Mouse (Mus musculus): ENCODE measurements around the gene Olfr247.
"Not testable (repeated sequence)": the region's sequence is repeated elsewhere in the genome, so short reads cannot be mapped to it uniquely, and the experiment has no call there.

Gene Olfr247

DNA sequence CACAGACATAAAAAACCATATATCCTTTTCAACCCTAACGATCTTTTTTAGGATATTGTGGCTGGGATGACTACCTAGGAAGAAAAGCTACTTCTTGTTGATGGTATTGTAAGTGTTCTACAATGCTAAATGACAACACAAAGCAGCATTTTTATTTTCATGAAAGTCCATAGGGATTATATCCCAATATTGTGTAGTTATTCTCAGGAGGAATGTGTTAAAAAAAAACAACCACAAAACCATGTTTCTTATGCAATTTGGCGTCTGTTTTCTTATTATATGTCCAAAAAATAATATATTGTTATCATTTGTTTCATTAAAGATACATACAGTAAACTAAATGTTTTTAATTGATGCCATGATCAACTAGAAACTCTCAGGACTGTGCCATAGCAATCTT lies at the start of gene Olfr247:
Gene Olfr247, minus strand, starts transcription at position 101 of the 400 bp plus-strand sequence.
- DNase-seq (ENCODE audit: low spot score), result not testable (repeated sequence)

DNA sequence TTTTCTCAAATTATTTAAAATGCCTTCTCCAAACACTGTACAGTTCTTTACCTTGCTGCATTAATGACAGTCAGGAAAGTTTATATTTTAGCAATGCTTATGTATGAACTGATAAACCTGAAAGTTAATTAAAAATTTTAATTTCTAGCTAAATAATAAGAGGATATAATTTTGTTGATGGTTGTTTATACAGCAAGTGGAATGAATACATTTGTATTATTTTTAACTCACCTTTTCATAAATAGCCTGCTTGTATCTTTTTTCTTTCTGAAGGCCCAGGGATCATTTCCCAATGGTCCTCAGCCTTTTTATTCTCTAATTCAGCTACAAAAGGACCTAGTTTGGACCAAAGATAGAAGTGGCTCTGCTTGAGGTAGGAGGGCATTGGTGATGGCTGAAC lies 36.4 kb upstream of the Olfr247 start, which contains the start of gene Olfr820:
Gene Olfr820, plus strand, starts transcription at position 301 of the 400 bp plus-strand sequence.
- DNase-seq (ENCODE audit: low spot score), result no peak

- not testable (repeated sequence) for DNase-seq (ENCODE audit: low spot score)
Observed at GRCm38 (mm10) chr10:130005366-130005765, 29.4 kb upstream of the Olfr247 start.

DNA sequence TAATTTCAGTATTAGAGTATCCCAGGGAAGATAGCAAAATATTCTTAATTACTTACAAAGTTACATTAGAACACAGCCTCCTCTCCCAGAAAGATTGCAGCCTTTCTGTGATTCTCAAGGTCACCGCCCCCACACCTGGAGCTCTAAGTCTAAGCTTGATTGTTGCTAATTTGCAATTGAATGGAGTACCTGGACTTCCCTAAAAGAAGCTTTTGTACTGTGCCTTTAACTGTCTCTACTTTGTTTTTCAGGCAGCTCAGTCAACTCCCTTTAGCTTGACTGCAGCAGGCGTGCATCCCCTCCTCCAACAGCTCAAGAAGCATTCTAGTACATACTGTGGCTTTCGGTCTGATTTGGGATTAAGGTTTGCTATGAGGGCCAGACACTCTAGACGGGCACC lies 28.2 kb upstream of the Olfr247 start:
- DNase-seq (ENCODE audit: low spot score), result not testable (repeated sequence)

GRCm38 (mm10) chr10:129984962-129985361 lies 9.0 kb upstream of the Olfr247 start, which contains the start of gene Gm10310:
TSS of gene Gm10310 (minus strand) at chr10:129985062.
- not testable (repeated sequence) for DNase-seq (ENCODE audit: low spot score)

DNA sequence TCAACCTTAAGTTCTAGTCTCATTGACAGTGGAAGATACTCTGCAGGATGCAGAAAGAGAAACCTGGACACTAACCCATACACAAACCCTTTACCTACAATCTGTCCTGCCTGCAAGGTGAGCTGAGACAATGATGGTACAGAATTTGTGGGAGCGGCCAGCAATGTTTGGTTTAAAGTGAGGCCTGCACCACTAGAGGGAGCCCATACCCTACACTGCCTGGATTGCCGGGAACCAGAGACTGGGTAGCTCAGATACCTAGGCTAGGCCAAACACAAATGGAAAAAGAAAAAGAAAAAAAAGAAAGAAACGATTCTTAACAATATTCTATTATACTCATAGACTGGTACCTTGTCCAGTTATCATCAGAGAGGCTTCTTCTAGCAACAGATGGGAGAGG lies 5.9 kb upstream of the Olfr247 start:
- DNase-seq (ENCODE audit: low spot score), result not testable (repeated sequence)

DNA sequence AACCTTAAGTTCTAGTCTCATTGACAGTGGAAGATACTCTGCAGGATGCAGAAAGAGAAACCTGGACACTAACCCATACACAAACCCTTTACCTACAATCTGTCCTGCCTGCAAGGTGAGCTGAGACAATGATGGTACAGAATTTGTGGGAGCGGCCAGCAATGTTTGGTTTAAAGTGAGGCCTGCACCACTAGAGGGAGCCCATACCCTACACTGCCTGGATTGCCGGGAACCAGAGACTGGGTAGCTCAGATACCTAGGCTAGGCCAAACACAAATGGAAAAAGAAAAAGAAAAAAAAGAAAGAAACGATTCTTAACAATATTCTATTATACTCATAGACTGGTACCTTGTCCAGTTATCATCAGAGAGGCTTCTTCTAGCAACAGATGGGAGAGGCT lies 2.9 kb downstream of the Olfr247 start:
- not testable (repeated sequence) for DNase-seq (ENCODE audit: low spot score)

GRCm38 (mm10) chr10:129967166-129967565 lies 8.8 kb downstream of the Olfr247 start, which contains the start of gene Olfr819:
TSS of gene Olfr819 (minus strand) at chr10:129967266.
- not testable (repeated sequence) for DNase-seq (ENCODE audit: low spot score)

DNA sequence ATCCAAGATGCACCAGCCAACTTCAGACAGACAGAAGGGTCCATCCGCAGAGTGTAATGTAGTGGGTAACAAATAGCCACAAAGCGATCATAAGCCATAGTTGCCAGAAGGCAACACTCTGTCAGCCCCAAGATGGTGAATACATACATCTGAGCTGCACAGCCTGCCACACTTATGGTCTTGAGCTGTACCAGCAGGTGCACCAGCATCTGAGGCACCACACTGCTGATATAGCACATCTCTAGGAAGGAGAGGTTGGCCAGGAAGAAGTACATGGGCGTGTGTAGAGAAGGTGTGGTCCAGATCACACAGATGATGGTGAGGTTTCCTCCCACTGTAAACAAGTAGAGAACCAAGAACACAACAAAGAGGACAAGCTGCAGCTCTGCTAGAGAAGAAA lies 9.7 kb downstream of the Olfr247 start:
- not testable (repeated sequence) for DNase-seq (ENCODE audit: low spot score)

DNA sequence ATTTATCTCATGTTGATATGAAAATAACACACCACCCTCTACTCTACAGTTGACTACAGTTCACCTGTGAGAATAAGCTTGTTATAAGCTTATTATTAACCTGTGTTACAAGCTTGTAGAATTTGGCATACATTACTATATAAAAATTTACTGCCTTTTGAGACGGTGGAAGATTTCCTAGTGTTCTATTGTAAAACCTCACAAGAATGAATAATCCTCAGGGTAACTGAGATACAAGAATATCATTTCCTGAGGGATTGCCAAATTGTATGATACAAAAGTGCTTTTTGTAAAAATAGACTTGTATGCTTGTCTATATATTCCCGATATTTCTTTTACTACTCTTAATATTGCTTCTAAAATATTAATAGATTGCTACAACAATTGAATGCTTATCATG lies 26.9 kb downstream of the Olfr247 start, which contains the start of gene Olfr818:
Gene Olfr818, minus strand, starts transcription at position 101 of the 400 bp plus-strand sequence.
- no peak for DNase-seq (ENCODE audit: low spot score)
